Mouse (Mus musculus): ENCODE results near the gene Gm20379.

DNA sequence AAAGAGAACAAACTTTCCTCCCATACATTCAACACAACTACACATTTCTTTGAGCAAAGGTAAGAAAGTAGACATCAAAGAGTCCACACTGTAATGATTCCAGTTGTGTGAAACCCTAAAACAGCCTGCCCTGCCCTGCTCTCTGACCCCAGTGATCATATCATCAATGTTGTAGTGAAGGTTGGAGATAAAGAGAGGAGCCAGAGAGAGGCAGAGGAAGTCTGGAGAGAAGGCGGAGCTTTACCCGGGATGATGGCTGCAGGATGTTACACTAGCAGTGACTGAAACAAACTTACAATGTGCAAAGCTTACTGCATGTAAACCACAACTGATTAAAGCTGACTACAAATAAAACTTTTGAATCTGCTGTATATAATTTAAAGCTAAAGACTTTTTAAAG lies 22.2 kb downstream of the Gm20379 start:
- TF ChIP-seq POLR2A (IDR thresholded peaks at IDR 0.05; ENCODE audit: control insufficient read depth, low read depth, low read length): no peak
- no peak for TF ChIP-seq CTCF (IDR thresholded peaks at IDR 0.05; ENCODE audit: control insufficient read depth, insufficient read depth, insufficient replicate concordance, low read depth, low read length)

Data from testis, adult 2 months (tissue).